Comparison of ENCODE assay signal across 8 mouse cellular contexts in genomic region chr8:47989211-47989610, GRCm38 (mm10). TPM values are rescaled to one million over a fixed set of nuclear protein-coding genes. Genes with fewer than 3 reads are reported as not detected.
DNase-seq lines count a peak whose midpoint lies in the region; ATAC-seq and TF ChIP-seq lines count a peak whose summit lies in the region.

No protein-coding gene starts in this region.

- no peak for TF ChIP-seq CTCF in E14TG2a.4 (conservative IDR thresholded peaks at IDR 0.05; ENCODE audit: low read length)
- TF ChIP-seq CTCF in forebrain, postnatal 0 days (IDR thresholded peaks at IDR 0.05; ENCODE audit: low read depth), result no peak

- no peaks in the 10 kb centered on the region for H3K27me3 ChIP-seq in heart, embryonic 13.5 days (replicated peaks)
- peaks cover 18% of the 10 kb centered on the region for H3K27me3 ChIP-seq in E14TG2a.4 (ENCODE audit: insufficient read depth, low read length)
- H3K27me3 ChIP-seq in forebrain, postnatal 0 days (ENCODE audit: insufficient read depth, low read length), result no peaks in the 10 kb centered on the region; the same call in 1 of the 2 replicates

- peaks cover 55% of the 10 kb centered on the region for H3K79me2 ChIP-seq in macrophage (ENCODE audit: inconsistent target)

- peak overlapping the region; percentile 99 for H3K9ac ChIP-seq in heart, embryonic 13.5 days
- peak overlapping the region; percentile 82 for H3K9ac ChIP-seq in forebrain, postnatal 0 days

- 8% methylated on average over 8 of the region's 8 CpGs for WGBS in heart, embryonic 13.5 days
- WGBS in forebrain, postnatal 0 days, result 22% methylated on average over 8 of the region's 8 CpGs
- WGBS in macrophage (ENCODE audit: missing documents), result 13% methylated on average over 8 of the region's 8 CpGs

- no peak for ATAC-seq in heart, embryonic 13.5 days (ENCODE audit: extremely low read depth, insufficient number of reproducible peaks, low FRiP score, low TSS enrichment)
- ATAC-seq in forebrain, postnatal 0 days, result no peak
- no peak for ATAC-seq in activated CD4-positive, CD25-positive, alpha-beta regulatory T cell, adult 4 months

- no peak for DNase-seq in heart, adult 11 months
- no peak for DNase-seq in forebrain, postnatal 0 days
- DNase-seq in embryo, embryonic 10 days (ENCODE audit: low spot score), result no peak
- no peak for DNase-seq in cerebellum, postnatal 14 days

- H3K4me1 ChIP-seq in heart, embryonic 13.5 days, result peaks cover 67% of the 10 kb centered on the region
- H3K4me1 ChIP-seq in E14TG2a.4 (replicated peaks; ENCODE audit: low read depth, low read length), result peaks cover 60% of the 10 kb centered on the region
- peaks cover 13% of the 10 kb centered on the region; the same call in 1 of the 2 replicates for H3K4me1 ChIP-seq in forebrain, postnatal 0 days (ENCODE audit: insufficient read depth)

- peak overlapping the region; percentile 86 for H3K4me2 ChIP-seq in heart, embryonic 13.5 days
- H3K4me2 ChIP-seq in forebrain, postnatal 0 days (ENCODE audit: low read depth), result peak overlapping the region; percentile 89

- H3K27ac ChIP-seq in heart, embryonic 13.5 days (replicated peaks), result peak overlapping the region; percentile 98
- H3K27ac ChIP-seq in forebrain, postnatal 0 days (ENCODE audit: low read depth, low read length), result no peak overlapping the region
- no peak overlapping the region for H3K27ac ChIP-seq in macrophage

- no peaks in the 10 kb centered on the region for H3K9me3 ChIP-seq in heart, embryonic 13.5 days
- H3K9me3 ChIP-seq in E14TG2a.4 (ENCODE audit: low read length), result no peaks in the 10 kb centered on the region
- no peaks in the 10 kb centered on the region for H3K9me3 ChIP-seq in forebrain, postnatal 0 days (ENCODE audit: low read length)

- H3K4me3 ChIP-seq in heart, embryonic 13.5 days, result peak overlapping the region; percentile 98
- peak overlapping the region; percentile 90 for H3K4me3 ChIP-seq in E14TG2a.4 (replicated peaks; ENCODE audit: low read length)
- H3K4me3 ChIP-seq in forebrain, postnatal 0 days (ENCODE audit: low read depth, low read length), result peak overlapping the region; percentile 78
- peak overlapping the region; percentile 47 for H3K4me3 ChIP-seq in macrophage (ENCODE audit: inconsistent target)

- no peaks in the 10 kb centered on the region for H3K36me3 ChIP-seq in heart, embryonic 13.5 days
- H3K36me3 ChIP-seq in E14TG2a.4 (ENCODE audit: insufficient read depth, low read length) (no peaks in the 10 kb centered on the region), macrophage (ENCODE audit: inconsistent target) (no peaks in the 10 kb centered on the region)
- H3K36me3 ChIP-seq in forebrain, postnatal 0 days (ENCODE audit: insufficient read depth), result no peaks in the 10 kb centered on the region

RNA-seq across cellular contexts. Expression of gene Wwc2, which starts 1.5 kb away (rescaled TPM):
- 10.6 and 11.1 TPM in 2 replicates for polyA plus RNA-seq in heart, embryonic 13.5 days (2015; fragmentation: Nextera tagmentation; extraction: Ambion mirVana)
- total RNA-seq in forebrain, postnatal 0 days (2014; rRNA removed), result 7.8 and 8.4 TPM in 2 replicates
- polyA plus RNA-seq in forebrain, postnatal 0 days (2015; fragmentation: Nextera tagmentation; extraction: Ambion mirVana), result 3.1 and 4.7 TPM in 2 replicates
- 10 to 100 TPM in 25 of 26 experiments, 1 to 10 TPM in 1; 9.5 to 37.3 (median 20.5) TPM for total RNA-seq in macrophage (2018; cell fraction: chromatin; rRNA removed)
- total RNA-seq in macrophage (2018; cell fraction: cytosol; rRNA removed), result 10 to 100 TPM in 12 of 26 experiments, 1 to 10 TPM in 14; 5.1 to 13.7 (median 9.1) TPM
- 10 to 100 TPM in 25 of 26 experiments, 1 to 10 TPM in 1; 9.2 to 33.9 (median 16.2) TPM for total RNA-seq in macrophage (2018; cell fraction: nucleus; rRNA removed)
- polyA plus RNA-seq in macrophage (2018), result 5.6 to 8.6 TPM (median 6.8 TPM) in 3 replicates
- polyA plus RNA-seq in activated CD4-positive, CD25-positive, alpha-beta regulatory T cell, adult 4 months (2017; shearing (Covaris generic)), result under 1 TPM; 0.09 to 0.32 TPM

Comparison
In these comparisons a context has a peak if more than half of its experiments do, and no peak if none do; other contexts are left out.
1. H3K4me3 ChIP-seq: peak in every context shown above with its lines; median percentile 98 in heart, embryonic 13.5 days; 90 in E14TG2a.4; 78 in forebrain, postnatal 0 days; 47 in macrophage.